Mouse (Mus musculus): ENCODE measurements at regions not wholly inside any gene's neighbourhood (a gene's known extent, or its start where the extent isn't known, plus 50 kb on each side); places are given as distances from the start of the nearest gene placed in this dataset.

DNA sequence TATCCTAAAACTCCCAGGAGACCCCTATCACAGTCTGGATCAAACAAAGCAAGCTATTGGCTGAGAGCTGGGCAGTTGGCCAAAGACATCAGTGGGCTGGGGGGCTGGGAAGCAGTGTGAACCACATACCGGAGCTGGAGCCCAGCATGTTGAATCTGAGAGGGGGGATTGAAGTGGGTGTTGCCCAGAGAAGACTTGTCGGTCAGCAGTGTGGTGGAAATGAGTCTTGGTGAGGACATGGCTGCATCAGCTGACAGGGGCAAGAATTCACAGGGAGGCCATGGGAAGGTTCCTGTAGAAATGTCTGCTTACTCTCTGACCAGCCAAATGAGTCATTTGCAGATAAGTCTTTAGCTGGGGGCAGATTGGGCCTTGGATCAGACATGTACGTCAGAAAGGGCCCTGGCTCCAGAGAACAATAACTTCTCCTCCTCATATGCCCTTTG, 184.6 kb downstream of the Fndc1 start:
- TF ChIP-seq CTCF (conservative IDR thresholded peaks at IDR 0.05; ENCODE audit: insufficient read depth, insufficient read length, low read depth, low read length) (no peak), POLR2A (IDR thresholded peaks at IDR 0.05; ENCODE audit: low read depth, low read length) (no peak)
